Mouse (Mus musculus): Measurements from ENCODE around the gene Dapk2.

Dapk2 gene

DNA sequence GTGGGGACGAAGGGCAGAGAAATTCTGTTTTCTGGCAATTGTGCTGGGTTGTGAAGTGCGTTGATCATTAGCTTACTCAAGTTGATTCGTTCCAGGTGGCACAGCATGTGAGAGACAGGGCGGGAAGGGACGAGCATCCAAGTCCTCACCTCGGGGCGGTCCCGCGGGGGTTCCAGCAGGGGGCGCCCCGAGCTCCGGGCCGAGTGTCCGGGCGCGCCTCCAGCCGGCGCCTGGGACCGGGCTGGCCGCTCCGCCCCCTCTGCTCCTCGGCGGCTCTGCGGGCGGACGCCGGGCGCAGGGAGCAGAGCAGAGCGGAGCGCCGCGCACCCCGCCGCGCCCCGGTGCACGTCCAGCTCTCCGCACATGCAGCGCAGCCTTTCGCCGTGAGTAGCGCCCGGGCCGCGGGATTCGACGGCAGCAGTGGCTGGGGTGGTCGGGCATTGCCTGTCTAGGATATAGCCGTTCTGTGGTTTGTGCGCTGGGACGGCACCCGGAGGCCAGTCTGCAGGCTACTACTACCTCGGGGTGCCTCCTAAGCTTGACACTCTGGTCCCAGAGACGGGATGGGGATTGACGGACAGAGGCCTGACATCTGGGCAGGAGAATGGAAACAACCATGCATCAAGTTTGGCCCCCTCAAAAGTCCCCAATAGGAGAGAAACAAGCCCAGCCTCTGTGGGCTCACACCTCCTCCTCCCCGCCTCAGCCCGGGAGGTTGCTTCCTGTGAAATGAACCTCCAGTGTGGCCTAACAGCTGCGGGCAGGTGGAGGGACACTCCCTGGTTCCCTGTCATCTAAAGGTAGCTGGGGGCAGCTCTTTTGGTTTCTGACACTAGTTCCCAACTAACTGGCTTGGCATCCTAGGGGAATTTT lies at the start of gene Dapk2:
Dapk2 (plus strand) TSS at position 266 of the 873 bp plus-strand sequence.
- peak; percentile 38 to 42 for DNase-seq (ENCODE audit: low spot score in 2 of 2)

- no peak for DNase-seq (ENCODE audit: low spot score in 2 of 2)
Observed at GRCm38 (mm10) chr9:66109574-66109973, 48.4 kb upstream of the Dapk2 start.

GRCm38 (mm10) chr9:66110126-66110525 lies 47.9 kb upstream of the Dapk2 start:
- no peak for DNase-seq (ENCODE audit: low spot score in 2 of 2)

- DNase-seq (ENCODE audit: low spot score in 2 of 2), result no peak
Observed at GRCm38 (mm10) chr9:66110611-66111379, 47.2 kb upstream of the Dapk2 start.

DNA sequence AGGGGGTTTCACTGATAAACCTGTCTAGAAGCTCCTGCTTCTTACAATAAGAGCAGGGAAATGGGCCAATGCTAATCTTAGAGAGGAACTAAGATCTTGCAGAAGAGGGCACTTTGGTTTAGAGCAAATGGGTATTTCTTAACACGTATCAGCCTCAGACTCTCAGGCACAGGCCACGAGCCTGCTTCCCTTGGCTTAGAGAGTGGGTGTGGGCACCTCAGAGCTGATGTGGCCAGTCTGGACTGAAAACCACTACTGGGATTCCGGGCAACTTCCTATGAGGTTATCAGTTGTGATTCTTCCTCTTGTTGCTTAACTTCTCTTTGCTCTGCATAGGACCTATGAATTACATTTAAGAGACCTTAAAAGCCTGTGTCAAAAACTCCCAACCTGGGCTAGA lies 43.7 kb upstream of the Dapk2 start:
- DNase-seq (ENCODE audit: low spot score in 2 of 2), result no peak

DNA sequence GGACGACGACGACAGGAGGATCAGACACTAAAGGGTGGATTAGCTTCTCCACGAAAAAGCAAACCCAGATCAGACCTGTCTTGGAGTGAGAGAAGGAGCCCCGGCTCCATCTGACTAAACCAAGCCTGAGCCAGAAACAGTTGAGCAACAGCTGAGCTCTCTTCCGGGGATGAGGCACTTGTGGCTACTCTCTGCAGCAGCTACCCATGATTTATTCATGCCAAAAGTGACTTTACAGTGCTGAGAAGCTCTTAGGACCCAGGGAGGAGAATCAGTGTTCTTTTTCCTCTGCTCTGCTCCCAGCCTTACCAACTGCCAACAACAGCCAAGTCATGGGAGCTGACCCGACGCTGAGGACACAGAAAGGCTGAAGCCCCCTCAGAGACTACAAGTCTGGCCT lies 41.1 kb upstream of the Dapk2 start:
- DNase-seq (ENCODE audit: low spot score in 2 of 2), result no peak

GRCm38 (mm10) chr9:66119498-66119897 lies 38.5 kb upstream of the Dapk2 start:
- DNase-seq (ENCODE audit: low spot score in 2 of 2), result no peak

DNA sequence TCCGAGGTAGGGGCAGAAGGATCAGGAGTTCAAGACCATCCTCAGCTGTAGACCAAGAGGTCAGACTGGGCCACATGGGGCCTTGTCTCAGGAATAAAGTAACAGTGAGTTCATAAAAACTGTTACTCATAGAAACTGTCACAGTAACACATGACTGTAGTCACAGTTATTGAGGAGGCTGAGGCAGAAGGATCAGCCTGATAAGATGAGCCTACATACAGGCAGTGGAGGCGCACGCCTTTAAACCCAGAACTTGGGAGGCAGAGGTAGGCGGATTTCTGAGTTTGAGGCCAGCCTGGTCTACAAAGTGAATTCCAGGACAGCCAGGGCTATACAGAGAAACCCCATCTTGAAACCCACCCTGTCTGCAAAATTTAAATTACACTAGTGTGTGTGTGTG lies 37.9 kb upstream of the Dapk2 start:
- DNase-seq (ENCODE audit: low spot score in 2 of 2), result no peak

DNA sequence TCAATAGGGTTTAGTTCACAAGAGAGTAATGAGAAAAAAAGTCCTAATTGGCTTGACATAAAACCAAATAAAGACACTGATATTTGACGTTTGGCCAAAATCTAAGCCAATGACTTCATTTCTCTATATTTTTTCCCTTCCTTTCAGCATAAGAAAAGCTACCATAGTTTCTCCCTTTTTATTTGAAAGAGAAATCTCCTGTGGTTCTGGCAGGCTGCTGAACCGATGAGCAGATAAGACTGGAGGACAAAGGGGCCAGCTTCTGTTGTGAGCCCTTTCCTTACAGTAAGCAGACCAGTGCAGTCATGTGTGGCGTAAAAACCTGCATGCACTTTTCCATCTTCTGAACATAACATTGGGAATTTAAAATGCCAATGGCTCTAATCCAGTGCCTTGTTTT lies 37.1 kb upstream of the Dapk2 start:
- no peak for DNase-seq (ENCODE audit: low spot score in 2 of 2)

- DNase-seq (ENCODE audit: low spot score in 2 of 2), result no peak
Observed at GRCm38 (mm10) chr9:66121421-66121820, 36.6 kb upstream of the Dapk2 start.

GRCm38 (mm10) chr9:66123648-66124047 lies 34.4 kb upstream of the Dapk2 start:
- DNase-seq (ENCODE audit: low spot score in 2 of 2), result no peak

DNA sequence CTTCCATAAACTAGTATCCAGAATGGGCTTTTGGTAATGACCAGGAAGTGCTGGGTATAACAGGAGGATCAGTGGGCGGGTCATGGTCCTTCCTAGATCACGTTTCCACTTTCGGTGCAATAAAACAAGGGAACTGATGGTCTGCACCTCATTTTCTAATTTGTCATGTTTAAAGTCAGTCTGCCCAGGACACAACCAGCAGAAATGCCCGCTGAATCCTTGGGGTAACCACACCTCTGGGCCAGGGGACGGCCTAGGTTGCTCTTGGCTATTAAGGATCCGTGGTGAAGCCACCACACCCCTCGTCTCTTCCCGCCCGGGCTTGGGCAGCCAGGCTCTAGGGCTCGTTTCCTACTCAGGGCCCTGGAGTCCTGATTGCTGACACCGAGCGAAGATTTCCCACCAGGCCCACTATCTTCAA lies 33.9 kb upstream of the Dapk2 start:
- no peak for DNase-seq (ENCODE audit: low spot score in 2 of 2)

DNA sequence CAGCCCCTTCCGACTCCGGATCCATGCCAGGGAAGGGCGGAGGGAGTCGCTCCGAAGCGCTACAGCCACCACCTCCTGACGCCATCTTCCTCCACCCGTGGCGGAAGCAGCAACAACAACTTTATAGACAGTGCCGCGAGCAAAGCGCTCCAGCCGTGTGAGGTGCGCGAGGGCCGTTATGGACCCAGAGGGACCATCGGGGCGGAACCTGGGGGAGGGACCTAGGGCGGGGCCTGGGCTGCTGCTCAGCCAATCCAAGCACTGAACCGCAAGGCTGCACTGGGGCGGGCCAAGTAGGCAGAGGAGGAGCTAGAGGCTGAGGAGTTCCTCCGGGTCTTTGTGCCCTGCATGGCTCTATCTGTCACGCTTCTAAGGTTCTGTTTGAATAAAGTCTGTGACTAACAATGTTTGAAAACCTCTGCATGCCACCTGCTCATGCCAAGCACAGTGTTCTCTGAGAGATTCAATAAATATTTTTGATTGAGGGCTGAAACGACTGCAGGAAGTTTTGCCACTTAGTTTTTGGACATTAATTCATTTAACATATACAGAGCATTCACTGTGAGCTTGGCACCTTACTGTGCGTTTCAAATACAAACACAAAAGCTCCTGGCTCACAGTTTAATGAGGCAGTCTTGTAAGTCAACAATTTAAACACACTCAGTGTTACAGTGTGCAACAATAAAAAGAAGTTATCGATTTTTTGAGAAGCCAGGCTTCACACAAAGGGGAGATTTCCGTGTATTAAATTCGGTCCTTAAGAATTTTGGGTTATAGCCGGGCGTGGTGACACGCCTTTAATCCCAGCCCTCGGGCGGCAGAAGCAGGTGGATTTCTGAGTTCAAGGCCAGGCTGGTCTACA lies 33.1 kb upstream of the Dapk2 start:
- DNase-seq (ENCODE audit: low spot score in 2 of 2), result peak; percentile 92 to 96

GRCm38 (mm10) chr9:66125543-66126455 lies 32.2 kb upstream of the Dapk2 start:
- DNase-seq (ENCODE audit: low spot score in 2 of 2), result no peak

GRCm38 (mm10) chr9:66126456-66127192 lies 31.4 kb upstream of the Dapk2 start, which contains the start of the genes Snx1 and Ciao2a:
Gene Snx1 (minus strand): TSS chr9:66126587.
Gene Ciao2a (plus strand): TSS chr9:66126611.
- peak; percentile 94 to 96 for DNase-seq (ENCODE audit: low spot score in 2 of 2)

DNA sequence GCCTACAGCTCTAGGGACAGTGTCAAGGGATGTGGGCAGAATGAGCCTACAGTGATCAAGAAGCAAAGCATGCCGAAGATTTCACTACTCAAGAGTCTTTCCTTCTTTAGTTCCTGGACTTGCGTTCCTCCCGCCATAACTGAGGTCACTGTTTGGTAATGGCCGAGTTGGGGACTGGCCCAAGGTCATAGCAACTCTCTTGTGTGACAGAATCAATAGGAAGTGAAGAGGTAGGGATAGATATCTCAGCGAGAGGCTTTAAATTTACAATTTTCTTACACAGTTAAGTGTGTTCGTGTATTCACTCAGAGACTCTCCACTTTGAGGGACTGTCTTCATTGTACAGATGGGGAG lies 30.9 kb upstream of the Dapk2 start:
- no peak for DNase-seq (ENCODE audit: low spot score in 2 of 2)

- no peak for DNase-seq (ENCODE audit: low spot score in 2 of 2)
Observed at GRCm38 (mm10) chr9:66127884-66128283, 30.1 kb upstream of the Dapk2 start.

- DNase-seq (ENCODE audit: low spot score in 2 of 2), result no peak
Observed at GRCm38 (mm10) chr9:66131466-66131865, 26.6 kb upstream of the Dapk2 start.

- no peak for DNase-seq (ENCODE audit: low spot score in 2 of 2)
Observed at GRCm38 (mm10) chr9:66135967-66136366, 22.1 kb upstream of the Dapk2 start.

DNA sequence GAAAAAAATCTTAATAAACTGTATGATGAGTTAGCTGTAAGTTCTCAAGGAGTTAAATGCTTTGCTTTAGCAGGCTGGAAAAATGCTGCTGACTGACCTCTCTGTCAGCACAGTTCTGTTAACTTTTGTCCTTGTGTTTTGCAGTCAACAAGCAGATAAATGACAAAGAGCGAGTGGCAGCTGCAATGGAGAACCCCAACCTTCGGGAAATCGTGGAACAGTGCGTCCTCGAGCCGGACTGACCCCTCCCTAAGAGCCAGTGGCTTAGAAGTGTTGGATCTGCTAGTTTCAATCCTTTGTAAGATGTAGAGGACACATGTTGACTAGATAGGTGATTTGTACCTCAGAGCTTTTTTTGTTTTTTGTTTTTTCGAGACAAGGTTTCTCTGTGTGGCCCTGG lies 19.8 kb upstream of the Dapk2 start:
- no peak for DNase-seq (ENCODE audit: low spot score in 2 of 2)
